Mouse (Mus musculus) intestine, postnatal 0 days (tissue): ENCODE data around the gene Slc22a14. TPM values are rescaled to one million over a fixed set of nuclear protein-coding genes. Genes with fewer than 3 reads are reported as not detected.

Experiments used
- ATAC-seq: fragments of 200-750 bp; cut with Nextera tagmentation; 2 replicates; pipeline ENCODE4 v1.8.0; 2017; ENCODE audit warnings: mild to moderate bottlenecking, moderate TSS enrichment, moderate library complexity
- H3K27ac ChIP-seq: fragments of 300-500 bp; sonication (generic); 2 replicates; pipeline ENCODE4 v1.5.1; 2014; ENCODE audit warnings: mild to moderate bottlenecking, low read depth, low read length, moderate library complexity
- H3K27me3 ChIP-seq: fragments of 300-500 bp; sonication (generic); replicated peaks from 2 replicates; pipeline ENCODE4 v1.6.1; 2014; ENCODE audit warnings: low read length, mixed read lengths; ENCODE audit not compliant: control insufficient read depth, insufficient read depth
- H3K36me3 ChIP-seq: fragments of 300-500 bp; sonication (generic); 2 replicates; pipeline ENCODE4 v1.6.1; 2014; ENCODE audit warnings: mild to moderate bottlenecking, moderate library complexity; ENCODE audit not compliant: control insufficient read depth, insufficient read depth
- H3K4me1 ChIP-seq: fragments of 300-500 bp; sonication (generic); replicated peaks from 2 replicates; pipeline ENCODE4 v1.6.1; 2014; ENCODE audit warnings: antibody characterized with exemption, low read length, mixed read lengths; ENCODE audit not compliant: control insufficient read depth, insufficient read depth
- H3K4me2 ChIP-seq: fragments of 300-500 bp; sonication (generic); replicated peaks from 2 replicates; pipeline ENCODE4 v1.6.1; 2014; ENCODE audit warnings: low read depth, mild to moderate bottlenecking, moderate library complexity
- H3K4me3 ChIP-seq: fragments of 300-500 bp; sonication (generic); 2 replicates; pipeline ENCODE4 v1.5.1; 2014; ENCODE audit warnings: low read depth, low read length
- H3K9ac ChIP-seq: fragments of 300-500 bp; sonication (generic); 2 replicates; pipeline ENCODE4 v1.6.1; 2014; ENCODE audit warnings: mild to moderate bottlenecking, low read depth, low read length
- H3K9me3 ChIP-seq: fragments of 300-500 bp; sonication (generic); 2 replicates; pipeline ENCODE4 v1.6.1; 2016; ENCODE audit warnings: mixed run types; ENCODE audit not compliant: control insufficient read depth
- CTCF ChIP-seq: sonication (generic); IDR thresholded peaks from 2 replicates; pipeline ENCODE4 v1.5.1; 2016; ENCODE audit warnings: low read depth, mild to moderate bottlenecking, control low read depth, antibody characterized with exemption, moderate library complexity
- WGBS: fragments of 180-500 bp; shearing (Covaris S2); extraction: QIAGEN DNeasy Blood & Tissue Kit; methylation state at CpG from one replicate; pipeline ENCODE4 v1.1.7; 2014; 5-methylcytosine and 5-hydroxymethylcytosine counted together
- polyA plus RNA-seq: library from polyadenylated mRNA; unstranded; fragments of >200 nt; fragmentation: Nextera tagmentation; extraction: Ambion mirVana; gene quantifications from 2 replicates; pipeline ENCODE4 v1.2.1, GENCODE M21; 2015

The Slc22a14 gene
- polyA plus RNA-seq, 1 experiment from 2014 or later, result not detected

- 0 out of 2 replicates have a peak, but pooled peaks cover 4% of the 10 kb centered on the region for H3K36me3 ChIP-seq
- H3K9ac ChIP-seq, result peak within 1 kb of the TSS; percentile 80
- peak; percentile 71 for TF ChIP-seq CTCF
- peak within 1 kb of the TSS; percentile 92 for H3K4me3 ChIP-seq
- no peaks in the 10 kb centered on the region for H3K9me3 ChIP-seq
- H3K27ac ChIP-seq, result peak within 1 kb of the TSS; percentile 93
- ATAC-seq, result peak; percentile 97
- peak within 1 kb of the TSS; percentile 99 for H3K4me2 ChIP-seq
- no peaks in the 10 kb centered on the region for H3K4me1 ChIP-seq
- WGBS, result under 1% methylated on average over 75 of the region's 76 CpGs
- no peaks in the 10 kb centered on the region for H3K27me3 ChIP-seq
Measured at GRCm38 (mm10) chr9:119322289-119323259, 42.8 kb downstream of the Slc22a14 start, which contains the start of gene Oxsr1. Oxsr1 (minus strand) TSS chr9:119322427.

DNA sequence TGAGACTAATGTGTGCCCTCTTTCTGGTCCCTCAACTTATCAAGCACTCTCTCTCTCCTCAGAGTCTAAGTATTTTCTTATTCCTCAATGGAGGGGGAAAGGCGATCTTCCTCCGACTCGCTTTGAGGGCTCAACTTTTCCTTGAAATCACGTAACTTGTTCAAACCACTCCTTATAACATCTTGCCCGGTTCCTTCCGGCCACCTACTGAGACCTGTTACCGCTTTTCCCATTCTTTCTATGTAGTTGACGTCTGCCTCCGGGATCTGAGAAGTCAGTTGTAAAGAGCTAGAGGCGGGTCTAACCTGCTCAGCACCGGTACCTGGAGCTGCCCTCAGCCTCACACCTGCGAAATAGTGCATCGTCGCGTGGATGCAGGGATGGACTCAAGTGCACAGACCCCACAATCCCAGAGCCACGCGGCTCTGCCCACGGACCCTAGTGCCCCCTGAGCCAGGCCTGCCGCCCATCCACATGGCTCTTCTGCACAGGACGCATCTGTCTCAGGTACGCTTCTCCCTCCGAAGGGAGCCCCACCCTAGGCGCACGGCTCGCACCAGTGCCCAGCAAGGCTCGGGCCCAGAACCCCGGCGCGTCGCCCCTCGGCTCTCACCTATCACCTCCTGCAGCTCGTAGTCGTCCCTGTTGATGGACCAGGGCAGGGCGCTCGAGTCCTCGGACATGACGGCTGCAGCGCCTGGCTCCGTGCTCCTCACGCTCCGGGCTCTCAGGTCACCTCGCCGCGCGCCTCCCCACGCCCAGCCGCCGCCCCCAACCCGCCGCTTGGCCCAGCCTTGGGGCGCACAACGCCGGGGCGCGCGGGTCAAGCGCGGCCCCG, 43.7 kb downstream of the Slc22a14 start:
- peak overlapping the region; percentile 93 for H3K27ac ChIP-seq
- no peak for TF ChIP-seq CTCF

GRCm38 (mm10) chr9:119320946-119321345, 44.4 kb downstream of the Slc22a14 start:
- H3K4me2 ChIP-seq, result peak overlapping the region; percentile 99
- H3K27me3 ChIP-seq, result no peaks in the 10 kb centered on the region
- H3K4me1 ChIP-seq, result no peaks in the 10 kb centered on the region
- no peak overlapping the region for H3K27ac ChIP-seq
- TF ChIP-seq CTCF, result no peak
- 11% methylated on average over 7 of the region's 7 CpGs for WGBS
- no peaks in the 10 kb centered on the region for H3K9me3 ChIP-seq
- H3K9ac ChIP-seq, result 0 out of 2 replicates have a peak overlapping the region, but pooled peaks have one; percentile 80
- 0 out of 2 replicates have a peak, but pooled peaks cover 4% of the 10 kb centered on the region for H3K36me3 ChIP-seq
- ATAC-seq, result no peak
- peak overlapping the region; percentile 92 for H3K4me3 ChIP-seq

More for the DNA sequence above, 43.7 kb downstream of the Slc22a14 start:
- Histone ChIP-seq H3K4me2 (peak overlapping the region; percentile 99), H3K9ac (peak overlapping the region; percentile 80), H3K4me3 (peak overlapping the region; percentile 92), H3K4me1 (no peaks in the 10 kb centered on the region), H3K9me3 (no peaks in the 10 kb centered on the region), H3K36me3 (0 out of 2 replicates have a peak, but pooled peaks cover 4% of the 10 kb centered on the region), H3K27me3 (no peaks in the 10 kb centered on the region)
- peak; percentile 3 for ATAC-seq
- WGBS, result under 1% methylated on average over 58 of the region's 59 CpGs

GRCm38 (mm10) chr9:119320446-119320845, 44.9 kb downstream of the Slc22a14 start:
- H3K4me1 ChIP-seq, result no peaks in the 10 kb centered on the region
- no peak overlapping the region for H3K27ac ChIP-seq
- WGBS, result 70% methylated on average over 7 of the region's 7 CpGs
- H3K4me3 ChIP-seq, result no peak overlapping the region
- H3K9ac ChIP-seq, result no peak overlapping the region
- H3K36me3 ChIP-seq, result 0 out of 2 replicates have a peak, but pooled peaks cover 4% of the 10 kb centered on the region
- ATAC-seq, result no peak
- no peaks in the 10 kb centered on the region for H3K27me3 ChIP-seq
- no peak for TF ChIP-seq CTCF
- H3K4me2 ChIP-seq, result peak overlapping the region; percentile 99; the same call in 1 of the 2 replicates
- H3K9me3 ChIP-seq, result no peaks in the 10 kb centered on the region

- H3K27me3 ChIP-seq, result no peaks in the 10 kb centered on the region
- no peak overlapping the region for H3K4me3 ChIP-seq
- H3K9me3 ChIP-seq, result no peaks in the 10 kb centered on the region
- no peak for TF ChIP-seq CTCF
- 0 out of 2 replicates have a peak, but pooled peaks cover 4% of the 10 kb centered on the region for H3K36me3 ChIP-seq
- no peaks in the 10 kb centered on the region for H3K4me1 ChIP-seq
- H3K9ac ChIP-seq, result no peak overlapping the region
- WGBS, result 75% methylated on average over 1 of the region's 1 CpGs
- ATAC-seq, result no peak
- no peak overlapping the region for H3K27ac ChIP-seq
- H3K4me2 ChIP-seq, result no peak overlapping the region
Measured at GRCm38 (mm10) chr9:119318891-119319290, 46.5 kb downstream of the Slc22a14 start.
